Mouse (Mus musculus) lung, adult 2 months (tissue): Measurements from ENCODE around the gene Sardh.

Experiments
- CTCF ChIP-seq: fragments of 200-500 bp; IDR thresholded peaks from 2 replicates; pipeline ENCODE4 v1.5.1; 2011; ENCODE audit warnings: mild to moderate bottlenecking, low read length, control low read depth; ENCODE audit not compliant: insufficient read depth
- POLR2A ChIP-seq: fragments of 200-500 bp; IDR thresholded peaks from 2 replicates; pipeline ENCODE4 v1.6.1; 2011; ENCODE audit warnings: low read depth, mild to moderate bottlenecking, control low read depth, low read length, borderline replicate concordance; ENCODE audit errors: extremely low read depth

GRCm38 (mm10) chr2:27265819-27266218 lies 17.7 kb upstream of the Sardh start:
- TF ChIP-seq POLR2A (no peak), CTCF (no peak)
